Comparison of ENCODE assay signal across 18 mouse cellular contexts in genomic region chr2:78983347-78983746, GRCm38 (mm10).
DNase-seq lines count a peak whose midpoint lies in the region; ATAC-seq and TF ChIP-seq lines count a peak whose summit lies in the region.
"Had no signal": no experiment of that assay in that cellular context is flagged by ENCODE, and none has a peak within 500 bp of the region (broad histone marks: within the 10 kb centered on the region; RNA-seq: fewer than 3 reads in every experiment).

No protein-coding gene starts in this region.

- peak; percentile 45; the same call in 1 of the 2 replicates for TF ChIP-seq EP300 in liver, postnatal 0 days (IDR thresholded peaks at IDR 0.05; ENCODE audit: low read depth)
- no peak for TF ChIP-seq EP300 in lung, postnatal 0 days (IDR thresholded peaks at IDR 0.05)

- H3K9me3 ChIP-seq in liver, embryonic 11.5 days (ENCODE audit: control insufficient read depth, low read length), result no peaks in the 10 kb centered on the region
- no peaks in the 10 kb centered on the region for H3K9me3 ChIP-seq in liver, embryonic 13.5 days (replicated peaks)
- H3K9me3 ChIP-seq in liver, postnatal 0 days (ENCODE audit: low read length), result no peaks in the 10 kb centered on the region
- H3K9me3 ChIP-seq in lung, postnatal 0 days (ENCODE audit: low read length), result no peaks in the 10 kb centered on the region
- H3K9me3 ChIP-seq: embryonic facial prominence, embryonic 10.5 days; forebrain, embryonic 13.5 days; heart, embryonic 13.5 days; hindbrain, embryonic 15.5 days had no signal

- H3K27me3 ChIP-seq in liver, embryonic 11.5 days (replicated peaks; ENCODE audit: control insufficient read depth, insufficient read depth, low read length), result no peaks in the 10 kb centered on the region
- H3K27me3 ChIP-seq in liver, embryonic 13.5 days, result no peaks in the 10 kb centered on the region
- H3K27me3 ChIP-seq in liver, postnatal 0 days (ENCODE audit: insufficient read depth, low read length), result no peaks in the 10 kb centered on the region
- H3K27me3 ChIP-seq in lung, postnatal 0 days (replicated peaks; ENCODE audit: insufficient read depth, low read length), result no peaks in the 10 kb centered on the region
- H3K27me3 ChIP-seq: forebrain, embryonic 13.5 days; heart, embryonic 13.5 days; hindbrain, embryonic 15.5 days had no signal

- no peak overlapping the region for H3K27ac ChIP-seq in liver, embryonic 11.5 days (ENCODE audit: low read depth, low read length)
- H3K27ac ChIP-seq in liver, embryonic 13.5 days, result no peak overlapping the region
- H3K27ac ChIP-seq in liver, postnatal 0 days (ENCODE audit: low read depth), result no peak overlapping the region
- H3K27ac ChIP-seq in lung, postnatal 0 days (ENCODE audit: low read length), result no peak overlapping the region
- H3K27ac ChIP-seq: embryonic facial prominence, embryonic 10.5 days; forebrain, embryonic 13.5 days; heart, embryonic 13.5 days; hindbrain, embryonic 15.5 days had no signal

- peaks cover 4% of the 10 kb centered on the region; the same call in 1 of the 2 replicates for H3K4me1 ChIP-seq in liver, embryonic 11.5 days (replicated peaks; ENCODE audit: control insufficient read depth, insufficient read depth, low read length)
- peaks cover 21% of the 10 kb centered on the region for H3K4me1 ChIP-seq in liver, embryonic 13.5 days (replicated peaks)
- H3K4me1 ChIP-seq in liver, postnatal 0 days (ENCODE audit: insufficient read depth), result peaks cover 3% of the 10 kb centered on the region; the same call in 1 of the 2 replicates
- no peaks in the 10 kb centered on the region for H3K4me1 ChIP-seq in lung, postnatal 0 days (ENCODE audit: insufficient read depth, low read depth, low read length)
- H3K4me1 ChIP-seq: embryonic facial prominence, embryonic 10.5 days; forebrain, embryonic 13.5 days had no signal

- no peaks in the 10 kb centered on the region for H3K36me3 ChIP-seq in liver, embryonic 11.5 days (ENCODE audit: control insufficient read depth, insufficient read depth, low read length)
- H3K36me3 ChIP-seq in liver, embryonic 13.5 days, result no peaks in the 10 kb centered on the region
- no peaks in the 10 kb centered on the region for H3K36me3 ChIP-seq in liver, postnatal 0 days (replicated peaks; ENCODE audit: insufficient read depth, low read length)
- H3K36me3 ChIP-seq in lung, postnatal 0 days (ENCODE audit: insufficient read depth, low read length), result no peaks in the 10 kb centered on the region
- H3K36me3 ChIP-seq: embryonic facial prominence, embryonic 10.5 days; heart, embryonic 13.5 days; hindbrain, embryonic 15.5 days had no signal

- no peak overlapping the region for H3K4me2 ChIP-seq in liver, embryonic 11.5 days
- H3K4me2 ChIP-seq in liver, embryonic 13.5 days, result no peak overlapping the region
- H3K4me2 ChIP-seq in liver, postnatal 0 days (ENCODE audit: low read depth, low read length), result no peak overlapping the region
- H3K4me2 ChIP-seq in lung, postnatal 0 days (replicated peaks; ENCODE audit: low read depth, low read length), result no peak overlapping the region
- H3K4me2 ChIP-seq: forebrain, embryonic 13.5 days; heart, embryonic 13.5 days; hindbrain, embryonic 15.5 days had no signal

- DNase-seq in liver, embryonic 11.5 days (ENCODE audit: low spot score), result no peak
- DNase-seq in liver, result no peak
- peak; percentile 17 for DNase-seq in liver, embryonic 13.5 days
- no peak for DNase-seq in liver, postnatal 0 days
- no peak for DNase-seq in lung, postnatal 10 days
- DNase-seq in lung, postnatal 0 days (ENCODE audit: low spot score), result no peak
- no peak for DNase-seq in frontal cortex, postnatal 14 days (ENCODE audit: low spot score in 2 of 2)
- DNase-seq: adrenal gland, adult 8-10 months; cerebellum, adult 18-20 months; cerebellum, postnatal 10 days; forebrain, postnatal 0 days; gastrocnemius, postnatal 36 days; heart, adult 11 months; heart, postnatal 36 days had no signal

- H3K9ac ChIP-seq in liver, embryonic 11.5 days (ENCODE audit: low read depth, low read length), result no peak overlapping the region
- H3K9ac ChIP-seq in liver, embryonic 13.5 days, result no peak overlapping the region
- no peak overlapping the region for H3K9ac ChIP-seq in liver, postnatal 0 days (replicated peaks)
- no peak overlapping the region for H3K9ac ChIP-seq in lung, postnatal 0 days (replicated peaks; ENCODE audit: low read depth)
- H3K9ac ChIP-seq: forebrain, embryonic 13.5 days; forebrain, postnatal 0 days; heart, embryonic 13.5 days; hindbrain, embryonic 15.5 days had no signal

- no peak for TF ChIP-seq CTCF in liver, postnatal 0 days (IDR thresholded peaks at IDR 0.05; ENCODE audit: low read depth)
- TF ChIP-seq CTCF in lung, postnatal 0 days (IDR thresholded peaks at IDR 0.05), result no peak

- no peak overlapping the region for H3K4me3 ChIP-seq in liver, embryonic 11.5 days (ENCODE audit: low read depth, low read length)
- H3K4me3 ChIP-seq in liver, embryonic 13.5 days (replicated peaks), result no peak overlapping the region
- no peak overlapping the region for H3K4me3 ChIP-seq in liver, postnatal 0 days (ENCODE audit: low read depth, low read length)
- H3K4me3 ChIP-seq in lung, postnatal 0 days (ENCODE audit: low read depth, low read length), result no peak overlapping the region
- H3K4me3 ChIP-seq: embryonic facial prominence, embryonic 10.5 days; forebrain, embryonic 13.5 days; heart, embryonic 13.5 days; hindbrain, embryonic 15.5 days had no signal

- ATAC-seq in liver, embryonic 11.5 days (replicated peaks; ENCODE audit: low FRiP score), result peak; percentile 64
- ATAC-seq in liver, embryonic 13.5 days (ENCODE audit: low read depth), result peak; percentile 74
- ATAC-seq in liver, postnatal 0 days, result no peak
- ATAC-seq in lung, postnatal 0 days, result no peak
- ATAC-seq: forebrain, embryonic 13.5 days; forebrain, postnatal 0 days had no signal

Comparison
In these comparisons a context has a peak if more than half of its experiments do, and no peak if none do; other contexts are left out.
1. ATAC-seq: peak in liver, embryonic 11.5 days (single experiment) and liver, embryonic 13.5 days (single experiment); none in liver, postnatal 0 days (single experiment) and lung, postnatal 0 days (single experiment).